Mouse (Mus musculus) spleen, adult 2 months (tissue): ENCODE measurements around the gene Spdye4b. TPM values are rescaled to one million over a fixed set of nuclear protein-coding genes. Genes with fewer than 3 reads are reported as not detected.
"Not testable (repeated sequence)": the region's sequence is repeated elsewhere in the genome, so short reads cannot be mapped to it uniquely, and the experiment has no call there.

Experiments
- DNase-seq, 2 experiments: peaks; one replicate each; pipeline versions ENCODE4 v3.0.0 to v3.0.0-alpha.2; 2012 to 2021; ENCODE audit warnings: low spot score in 2 of 2, low read depth in 1 of 2
- H3K27ac ChIP-seq: fragments of 200-500 bp; 2 replicates; pipeline ENCODE4 v1.5.1; 2012; ENCODE audit warnings: low read length, inconsistent platforms; ENCODE audit not compliant: insufficient read depth
- H3K27me3 ChIP-seq: fragments of 200-500 bp; 2 replicates; pipeline ENCODE4 v1.6.1; 2012; ENCODE audit warnings: mild to moderate bottlenecking, moderate library complexity, low read length, inconsistent platforms; ENCODE audit not compliant: control insufficient read depth, insufficient read depth
- H3K36me3 ChIP-seq: fragments of 200-500 bp; 2 replicates; pipeline ENCODE4 v1.6.1; 2012; ENCODE audit warnings: mild to moderate bottlenecking, low read length, inconsistent platforms; ENCODE audit not compliant: control insufficient read depth, insufficient read depth
- H3K4me1 ChIP-seq: fragments of 200-500 bp; 2 replicates; pipeline ENCODE4 v1.6.1; 2011; ENCODE audit warnings: inconsistent platforms; ENCODE audit not compliant: control insufficient read depth, insufficient read depth, insufficient read length
- H3K4me3 ChIP-seq: fragments of 200-500 bp; 2 replicates; pipeline ENCODE4 v1.5.1; 2011; ENCODE audit warnings: mild to moderate bottlenecking, inconsistent platforms; ENCODE audit not compliant: insufficient read depth, insufficient read length; ENCODE audit errors: extremely low read depth
- CTCF ChIP-seq: fragments of 200-500 bp; IDR thresholded peaks from 2 replicates; pipeline ENCODE4 v1.5.1; 2011; ENCODE audit warnings: mild to moderate bottlenecking, inconsistent platforms; ENCODE audit not compliant: insufficient read depth, insufficient read length, insufficient replicate concordance; ENCODE audit errors: extremely low read depth
- POLR2A ChIP-seq: fragments of 200-500 bp; IDR thresholded peaks from 2 replicates; pipeline ENCODE4 v1.6.1; 2011; ENCODE audit warnings: low read depth, low read length, inconsistent platforms
- WGBS: fragments of 180-500 bp; shearing (Covaris S2); methylation state at CpG from one replicate; pipeline ENCODE4 v1.1.7; 2018; 5-methylcytosine and 5-hydroxymethylcytosine counted together
- polyA plus RNA-seq: library from polyadenylated mRNA; depleted of rRNA; stranded (reverse); fragments of >200 nt; gene quantifications from 2 replicates; pipeline ENCODE4 v1.2.3, GENCODE M21; 2012

Gene Spdye4b
- polyA plus RNA-seq, 1 experiment = not detected

DNA sequence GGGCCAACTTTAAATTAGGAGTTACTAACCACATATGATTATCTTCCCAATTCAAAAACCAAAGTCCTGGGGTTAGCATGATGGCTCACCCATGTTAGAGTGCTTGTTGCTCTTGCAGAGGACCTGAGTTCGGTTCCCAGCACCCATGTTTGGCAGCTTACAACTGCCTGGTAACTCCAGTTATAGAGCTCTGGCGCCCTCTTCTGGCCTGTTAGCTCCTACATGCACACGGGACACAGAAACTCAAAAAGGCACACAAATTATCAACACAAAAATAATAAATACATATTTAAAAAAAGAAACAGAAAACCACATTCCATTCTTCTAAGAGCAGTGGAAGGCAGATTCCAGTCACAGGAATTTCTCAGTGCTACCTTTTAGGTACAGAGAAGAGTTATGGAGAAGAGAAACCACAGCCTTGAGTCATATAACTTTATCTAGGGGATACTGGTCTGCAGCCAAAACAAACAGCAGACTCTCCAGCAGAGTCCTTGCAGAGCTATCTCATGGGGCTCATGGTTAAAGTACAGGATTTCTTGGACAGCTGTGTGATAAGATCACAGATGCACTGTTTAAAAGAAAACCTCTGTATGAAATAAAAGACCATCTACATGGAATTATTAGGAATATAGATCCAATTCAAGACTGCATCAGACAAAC lies 3.1 kb upstream of the Spdye4b start:
- Histone ChIP-seq H3K27ac (no peak overlapping the region), H3K4me3 (no peak overlapping the region), H3K36me3 (peaks cover 38% of the 10 kb centered on the region), H3K4me1 (no peaks in the 10 kb centered on the region; the same call in 1 of the 2 replicates), H3K27me3 (no peaks in the 10 kb centered on the region)
- 90% methylated on average over 3 of the region's 3 CpGs for WGBS
- DNase-seq = no peak
- TF ChIP-seq POLR2A = no peak

DNA sequence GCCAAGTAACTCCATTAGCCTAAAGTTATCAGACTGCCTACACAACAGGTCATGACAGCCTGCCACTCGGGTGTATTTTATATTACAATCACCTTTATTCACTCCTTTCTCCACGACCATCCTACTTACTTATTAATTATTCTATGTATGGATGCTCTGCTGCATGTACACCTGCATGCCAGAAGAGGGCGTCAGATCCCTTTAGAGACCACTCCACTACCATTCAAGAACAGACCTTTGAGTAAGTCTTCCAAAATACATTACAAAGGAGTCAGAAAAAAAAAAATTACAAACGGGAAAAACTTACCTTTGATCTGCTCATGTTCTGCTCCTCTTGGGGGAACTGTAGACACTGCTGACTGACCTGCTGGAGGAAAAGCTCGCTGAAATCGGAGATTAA lies 1.6 kb upstream of the Spdye4b start:
- H3K27ac ChIP-seq = no peak overlapping the region
- no peak for DNase-seq
- no peaks in the 10 kb centered on the region for H3K27me3 ChIP-seq
- 48% methylated on average over 6 of the region's 6 CpGs for WGBS
- H3K36me3 ChIP-seq = peaks cover 28% of the 10 kb centered on the region
- H3K4me3 ChIP-seq = no peak overlapping the region
- TF ChIP-seq POLR2A (no peak), CTCF (no peak)
- H3K4me1 ChIP-seq = no peaks in the 10 kb centered on the region; the same call in 1 of the 2 replicates

DNA sequence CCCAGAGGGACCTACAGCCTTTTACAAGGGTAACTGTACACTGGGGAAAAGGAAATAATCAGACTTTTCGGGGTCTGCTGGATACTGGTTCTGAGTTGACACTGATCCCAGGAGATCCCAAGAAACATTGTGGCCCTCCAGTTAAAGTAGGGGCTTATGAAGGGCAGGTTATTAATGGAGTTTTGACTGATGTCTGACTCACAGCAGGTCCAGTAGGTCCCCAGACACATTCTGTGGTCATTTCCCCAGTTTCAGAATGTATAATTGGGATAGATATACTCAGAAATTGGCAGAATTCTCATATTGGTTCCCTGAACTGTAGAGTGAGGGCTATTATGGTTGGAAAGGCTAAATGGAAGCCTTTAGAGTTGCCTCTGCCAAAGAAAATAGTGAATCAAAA lies 7.2 kb downstream of the Spdye4b start:
- H3K4me1 ChIP-seq, H3K27ac ChIP-seq, H3K27me3 ChIP-seq, H3K36me3 ChIP-seq, H3K4me3 ChIP-seq, DNase-seq: not testable (repeated sequence)
- 89% methylated on average over 1 of the region's 1 CpGs for WGBS

DNA sequence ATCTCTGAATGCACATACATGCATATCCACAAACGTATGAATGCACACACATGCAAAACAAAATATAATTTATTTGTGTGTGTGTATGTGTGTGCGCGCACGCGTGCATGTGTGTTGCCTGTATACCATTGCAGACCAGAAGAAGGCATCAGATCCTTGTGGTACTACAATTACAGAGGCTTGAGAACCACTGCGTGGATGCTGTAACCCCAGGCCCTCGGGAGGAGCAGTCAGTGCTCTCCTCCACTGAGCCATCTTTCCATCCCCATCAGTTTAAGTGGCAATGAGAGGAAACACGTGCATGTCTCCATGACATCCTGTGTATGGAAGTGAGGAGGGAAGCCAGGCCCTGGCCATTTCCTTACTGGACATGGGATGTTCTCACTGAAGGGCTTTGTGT lies 12.0 kb downstream of the Spdye4b start:
- H3K4me3 ChIP-seq = no peak overlapping the region
- H3K27ac ChIP-seq = no peak overlapping the region
- WGBS = 84% methylated on average over 8 of the region's 8 CpGs
- DNase-seq = no peak
- no peaks in the 10 kb centered on the region for H3K4me1 ChIP-seq
- H3K36me3 ChIP-seq = no peaks in the 10 kb centered on the region
- TF ChIP-seq POLR2A (no peak), CTCF (no peak)
- H3K27me3 ChIP-seq = no peaks in the 10 kb centered on the region

DNA sequence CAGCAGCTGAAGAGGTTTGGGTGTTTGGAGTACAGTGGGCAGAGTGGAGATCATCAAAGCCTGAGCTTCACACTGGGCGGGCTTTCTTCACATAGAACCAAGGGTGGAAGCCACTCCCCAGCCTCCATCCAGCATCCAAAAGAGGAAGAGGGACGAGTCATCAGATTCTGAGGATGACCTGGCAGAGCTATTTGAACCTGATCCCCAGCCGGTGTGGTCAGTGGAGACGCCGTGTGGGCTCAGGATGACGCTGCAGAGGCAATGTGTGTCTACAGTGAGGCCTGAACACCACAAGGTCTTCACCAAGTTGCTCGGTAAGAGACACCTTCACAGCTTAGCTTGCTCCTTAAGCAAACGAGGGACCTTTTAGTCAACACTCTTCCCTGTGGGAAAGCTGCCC lies 13.9 kb downstream of the Spdye4b start:
- H3K4me3 ChIP-seq, H3K27ac ChIP-seq, DNase-seq, H3K4me1 ChIP-seq, H3K27me3 ChIP-seq, H3K36me3 ChIP-seq: not testable (repeated sequence)
- 55% methylated on average over 8 of the region's 8 CpGs for WGBS

DNA sequence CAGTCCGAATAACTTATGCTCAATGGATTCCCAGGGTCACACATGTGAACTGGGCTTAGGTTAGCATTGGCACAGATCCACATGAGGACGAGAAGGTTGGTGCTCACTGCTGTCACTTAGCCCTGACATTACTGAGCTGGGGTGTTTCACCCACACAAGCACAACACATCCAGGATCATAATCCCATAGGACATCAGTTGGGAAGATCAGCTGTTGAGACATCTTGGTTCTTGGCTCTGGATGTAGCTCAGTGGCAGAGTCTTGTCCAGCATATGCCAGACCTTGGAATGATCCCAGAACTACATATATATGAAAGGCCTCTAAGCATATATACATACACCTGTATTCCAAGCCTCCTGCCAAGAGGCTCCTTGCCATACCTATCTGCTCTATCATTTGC lies 14.3 kb downstream of the Spdye4b start:
- Histone ChIP-seq H3K4me1 (no peaks in the 10 kb centered on the region), H3K36me3 (no peaks in the 10 kb centered on the region), H3K4me3 (no peak overlapping the region), H3K27me3 (no peaks in the 10 kb centered on the region), H3K27ac (no peak overlapping the region)
- no peak for DNase-seq
- 74% methylated on average over 2 of the region's 2 CpGs for WGBS
- no peak for TF ChIP-seq POLR2A
- no peak for TF ChIP-seq CTCF

DNA sequence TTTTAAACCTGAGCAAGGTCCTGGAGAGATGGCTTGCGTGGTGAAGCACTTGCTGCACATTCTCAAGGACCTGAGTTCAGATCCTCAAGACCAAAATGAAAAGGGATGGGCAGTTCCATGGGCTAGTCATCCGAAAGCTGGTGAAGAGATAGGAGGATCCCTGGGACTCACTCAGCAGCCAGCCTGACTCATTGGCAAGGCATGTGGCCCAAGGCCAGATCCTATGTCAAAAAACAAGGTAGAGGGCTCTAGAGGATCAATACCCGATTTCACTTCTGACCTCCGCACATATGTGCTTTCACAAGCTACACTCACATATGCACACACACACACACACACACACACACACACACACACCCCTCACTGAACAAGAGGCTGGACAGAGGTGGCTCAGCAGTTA lies 15.7 kb downstream of the Spdye4b start:
- H3K4me3 ChIP-seq = no peak overlapping the region
- no peaks in the 10 kb centered on the region for H3K27me3 ChIP-seq
- no peaks in the 10 kb centered on the region for H3K4me1 ChIP-seq
- WGBS = 83% methylated on average over 4 of the region's 4 CpGs
- no peaks in the 10 kb centered on the region for H3K36me3 ChIP-seq
- TF ChIP-seq POLR2A (no peak), CTCF (no peak)
- no peak overlapping the region for H3K27ac ChIP-seq
- no peak for DNase-seq
